Mouse (Mus musculus): ENCODE data around the gene Camsap2.

DNA sequence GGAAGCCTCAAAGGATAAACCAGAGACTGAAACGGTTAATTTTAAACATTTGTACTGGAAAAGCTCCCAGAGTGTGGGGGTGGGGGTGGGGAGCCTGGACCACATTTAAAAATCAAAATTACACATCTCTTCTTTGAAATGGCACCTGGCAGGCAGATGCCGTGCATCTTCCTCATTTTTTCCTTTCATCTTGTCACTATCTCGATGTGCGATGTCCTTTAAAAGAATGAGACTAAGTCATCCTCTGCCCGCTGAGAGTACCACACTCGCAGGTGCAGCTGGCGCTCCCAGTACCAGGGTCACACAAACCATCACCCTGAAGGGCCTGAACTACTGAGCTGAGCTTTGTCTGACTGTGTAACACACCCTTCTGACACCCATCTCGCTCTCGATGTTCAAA, 87.4 kb downstream of the Camsap2 start:
- no peak for TF ChIP-seq CTCF (IDR thresholded peaks at IDR 0.05; ENCODE audit: low read depth, low read length)
- TF ChIP-seq TAL1 (conservative IDR thresholded peaks at IDR 0.05; ENCODE audit: low read depth, low read length) = no peak
- no peak for TF ChIP-seq POLR2AphosphoS5 (IDR thresholded peaks at IDR 0.05; ENCODE audit: insufficient replicate concordance, low read depth, low read length)
- no peak for TF ChIP-seq GATA1 (IDR thresholded peaks at IDR 0.05; ENCODE audit: borderline replicate concordance, low read length)
- TF ChIP-seq GATA2 (IDR thresholded peaks at IDR 0.05; ENCODE audit: borderline replicate concordance, low read depth, low read length) = no peak
